Mouse (Mus musculus) limb, embryonic 11.5 days (tissue): ENCODE measurements around the gene Crebbp. TPM values are rescaled to one million over a fixed set of nuclear protein-coding genes. Genes with fewer than 3 reads are reported as not detected.

Source experiments
- ATAC-seq: fragments of 200-750 bp; cut with Nextera tagmentation; 2 replicates; pipeline ENCODE4 v1.8.0; 2017; ENCODE audit warnings: low read depth; ENCODE audit not compliant: insufficient number of reproducible peaks, low FRiP score, low TSS enrichment
- DNase-seq: peaks from one replicate; pipeline ENCODE4 v3.0.0-alpha.2; 2015; ENCODE audit warnings: low spot score
- H3K27ac ChIP-seq: fragments of 300-500 bp; sonication (generic); replicated peaks from 2 replicates; pipeline ENCODE4 v1.5.1; 2014; ENCODE audit warnings: low read depth, mild to moderate bottlenecking, low read length
- H3K27me3 ChIP-seq: fragments of 300-500 bp; sonication (generic); 2 replicates; pipeline ENCODE4 v1.6.1; 2014; ENCODE audit warnings: mild to moderate bottlenecking, low read length, mixed read lengths; ENCODE audit not compliant: control insufficient read depth, insufficient read depth
- H3K36me3 ChIP-seq: fragments of 300-500 bp; sonication (generic); 2 replicates; pipeline ENCODE4 v1.6.1; 2014; ENCODE audit warnings: mild to moderate bottlenecking, low read length, moderate library complexity, mixed read lengths; ENCODE audit not compliant: control insufficient read depth, insufficient read depth
- H3K4me1 ChIP-seq: fragments of 300-500 bp; sonication (generic); 2 replicates; pipeline ENCODE4 v1.6.1; 2014; ENCODE audit warnings: low read length, mixed read lengths; ENCODE audit not compliant: control insufficient read depth, insufficient read depth
- H3K4me2 ChIP-seq: fragments of 300-500 bp; sonication (generic); 2 replicates; pipeline ENCODE4 v1.6.1; 2014; ENCODE audit warnings: low read depth, mild to moderate bottlenecking, moderate library complexity; ENCODE audit not compliant: severe bottlenecking
- H3K4me3 ChIP-seq: fragments of 300-500 bp; sonication (generic); 2 replicates; pipeline ENCODE4 v1.5.1; 2014; ENCODE audit warnings: low read depth, low read length
- H3K9ac ChIP-seq: fragments of 300-500 bp; sonication (generic); 2 replicates; pipeline ENCODE4 v1.6.1; 2014; ENCODE audit warnings: mild to moderate bottlenecking, low read length
- H3K9me3 ChIP-seq: fragments of 300-500 bp; sonication (generic); 2 replicates; pipeline ENCODE4 v1.6.1; 2016; ENCODE audit warnings: low read length; ENCODE audit not compliant: control insufficient read depth
- WGBS: fragments of 180-500 bp; shearing (Covaris S2); extraction: QIAGEN DNeasy Blood & Tissue Kit; methylation state at CpG from one replicate; pipeline ENCODE4 v1.1.7; 2014; 5-methylcytosine and 5-hydroxymethylcytosine counted together
- polyA plus RNA-seq: library from polyadenylated mRNA; unstranded; fragments of >200 nt; fragmentation: Nextera tagmentation; extraction: Ambion mirVana; gene quantifications from 2 replicates; pipeline ENCODE4 v1.2.1, GENCODE M21; 2014

The Crebbp gene
- polyA plus RNA-seq, 1 experiment from 2014 or later, result 42.4 TPM

GRCm38 (mm10) chr16:4190166-4190565 is 23.6 kb downstream of the Crebbp start:
- Histone ChIP-seq H3K4me1 (no peaks in the 10 kb centered on the region), H3K36me3 (no peaks in the 10 kb centered on the region), H3K4me2 (no peak overlapping the region), H3K4me3 (no peak overlapping the region), H3K9ac (no peak overlapping the region), H3K27ac (no peak overlapping the region), H3K9me3 (no peaks in the 10 kb centered on the region), H3K27me3 (no peaks in the 10 kb centered on the region)
- WGBS, result 94% methylated on average over 1 of the region's 1 CpGs
- ATAC-seq (no peak), DNase-seq (no peak)

DNA sequence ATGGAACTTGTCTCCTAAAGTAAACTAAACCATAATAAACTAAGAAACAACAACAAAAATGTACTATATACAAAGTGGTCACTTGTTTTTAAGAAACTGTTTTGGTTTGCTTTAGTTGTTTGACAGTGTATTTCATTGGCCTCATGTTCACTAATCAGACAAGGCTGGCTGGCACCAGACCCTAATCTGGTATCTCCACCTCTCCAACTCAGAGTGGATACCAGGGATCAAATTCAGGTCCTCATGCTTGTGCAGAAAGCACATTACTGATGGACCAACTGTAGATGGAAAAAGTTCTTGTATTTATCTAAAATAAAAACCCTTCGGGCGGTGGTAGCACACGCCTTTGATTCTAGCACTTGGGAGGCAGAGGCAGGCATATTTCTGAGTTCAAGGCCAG is 38.7 kb downstream of the Crebbp start:
- Histone ChIP-seq H3K4me3 (no peak overlapping the region), H3K4me2 (no peak overlapping the region), H3K36me3 (peaks cover 8% of the 10 kb centered on the region; the same call in 1 of the 2 replicates), H3K9ac (no peak overlapping the region), H3K27me3 (no peaks in the 10 kb centered on the region), H3K9me3 (no peaks in the 10 kb centered on the region), H3K27ac (no peak overlapping the region), H3K4me1 (no peaks in the 10 kb centered on the region)
- ATAC-seq (no peak), DNase-seq (no peak)
- 93% methylated on average over 3 of the region's 3 CpGs for WGBS

DNA sequence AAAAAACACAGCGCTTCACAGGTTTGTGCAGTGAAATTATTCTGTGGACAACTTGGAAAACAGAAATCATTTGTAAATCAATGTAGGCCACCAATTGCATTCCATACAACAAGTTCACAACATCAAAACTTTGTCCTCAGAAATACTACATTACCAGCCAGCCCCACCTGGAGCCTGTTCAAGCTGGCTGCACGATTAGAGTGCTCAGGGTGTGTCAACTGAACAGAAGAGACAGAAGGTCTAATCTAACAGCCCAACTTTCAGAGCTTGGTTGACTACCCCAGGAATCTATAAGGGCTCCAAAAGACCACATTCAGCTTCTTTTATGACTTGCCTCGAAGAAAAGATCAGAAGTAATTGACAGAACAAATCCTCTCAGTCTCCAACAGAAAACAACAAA is 44.3 kb downstream of the Crebbp start:
- no peak for ATAC-seq

GRCm38 (mm10) chr16:4168476-4168875 is 45.3 kb downstream of the Crebbp start:
- Histone ChIP-seq H3K27ac (no peak overlapping the region), H3K4me2 (no peak overlapping the region), H3K4me3 (no peak overlapping the region), H3K9ac (no peak overlapping the region), H3K27me3 (no peaks in the 10 kb centered on the region), H3K36me3 (peaks cover 8% of the 10 kb centered on the region), H3K4me1 (no peaks in the 10 kb centered on the region), H3K9me3 (no peaks in the 10 kb centered on the region)
- WGBS, result 94% methylated on average over 1 of the region's 1 CpGs
- ATAC-seq (no peak), DNase-seq (no peak)

More for the DNA sequence above, 44.3 kb downstream of the Crebbp start:
- Histone ChIP-seq H3K4me2 (no peak overlapping the region), H3K27me3 (no peaks in the 10 kb centered on the region), H3K9ac (no peak overlapping the region), H3K9me3 (no peaks in the 10 kb centered on the region), H3K36me3 (peaks cover 8% of the 10 kb centered on the region), H3K27ac (no peak overlapping the region), H3K4me1 (no peaks in the 10 kb centered on the region), H3K4me3 (no peak overlapping the region)
- WGBS, result 87% methylated on average over 3 of the region's 3 CpGs
- DNase-seq, result no peak

DNA sequence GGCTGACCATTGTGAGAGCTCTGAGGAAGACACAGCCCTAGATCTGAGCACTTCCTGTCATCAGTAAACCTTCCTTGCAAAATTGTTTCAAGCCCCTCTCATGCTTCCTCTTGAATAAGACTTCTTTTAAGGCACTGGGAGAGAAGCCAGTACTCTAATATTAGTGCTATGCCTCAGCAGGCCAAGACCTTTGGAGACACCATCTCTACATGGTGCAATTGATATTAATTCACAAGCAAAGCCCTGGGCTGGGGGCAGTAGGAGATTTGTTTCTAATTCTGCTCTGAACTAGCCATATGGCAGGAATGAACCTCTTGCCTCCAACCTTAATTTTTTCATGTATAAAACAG is 52.9 kb downstream of the Crebbp start:
- no peak overlapping the region for H3K27ac ChIP-seq
- no peaks in the 10 kb centered on the region for H3K27me3 ChIP-seq
- H3K4me2 ChIP-seq, result no peak overlapping the region
- H3K36me3 ChIP-seq, result no peaks in the 10 kb centered on the region; the same call in 1 of the 2 replicates
- no peak for ATAC-seq
- no peak for DNase-seq
- H3K9me3 ChIP-seq, result no peaks in the 10 kb centered on the region
- H3K4me3 ChIP-seq, result no peak overlapping the region
- no peak overlapping the region for H3K9ac ChIP-seq
- no peaks in the 10 kb centered on the region for H3K4me1 ChIP-seq

DNA sequence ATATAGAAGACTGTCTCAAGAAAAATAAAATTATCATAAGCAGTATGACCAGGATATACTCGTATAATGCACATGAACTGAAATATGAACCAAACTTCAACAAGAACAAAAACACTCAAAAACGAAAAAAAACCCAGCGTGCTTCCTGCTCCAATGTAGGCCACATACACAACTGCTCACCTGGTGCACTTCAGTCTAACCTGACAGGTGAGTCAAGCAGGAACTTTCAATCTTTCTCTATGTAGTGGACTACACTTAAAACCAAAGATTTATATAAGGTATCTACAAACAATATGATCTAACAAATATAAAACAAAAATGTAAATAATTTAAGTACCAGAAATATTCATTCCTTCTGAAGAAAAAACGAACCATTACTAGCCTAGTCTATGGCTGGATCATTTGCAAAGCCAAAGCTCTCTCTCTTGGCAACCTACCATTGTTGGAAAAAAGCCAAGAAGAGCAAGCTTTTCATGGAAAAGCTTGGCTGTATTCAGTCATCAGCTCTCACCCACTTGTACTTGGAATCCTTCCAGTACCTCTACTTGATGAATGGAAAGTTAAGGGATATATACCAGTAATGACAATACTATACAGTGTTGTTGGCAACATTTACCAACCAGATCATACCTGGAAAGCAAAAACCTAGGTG is 53.4 kb downstream of the Crebbp start:
- Histone ChIP-seq H3K4me3 (no peak overlapping the region), H3K27me3 (no peaks in the 10 kb centered on the region), H3K4me1 (no peaks in the 10 kb centered on the region), H3K9ac (no peak overlapping the region), H3K36me3 (no peaks in the 10 kb centered on the region; the same call in 1 of the 2 replicates), H3K4me2 (no peak overlapping the region), H3K9me3 (no peaks in the 10 kb centered on the region), H3K27ac (no peak overlapping the region)
- DNase-seq (no peak), ATAC-seq (no peak)
- 92% methylated on average over 4 of the region's 4 CpGs for WGBS

DNA sequence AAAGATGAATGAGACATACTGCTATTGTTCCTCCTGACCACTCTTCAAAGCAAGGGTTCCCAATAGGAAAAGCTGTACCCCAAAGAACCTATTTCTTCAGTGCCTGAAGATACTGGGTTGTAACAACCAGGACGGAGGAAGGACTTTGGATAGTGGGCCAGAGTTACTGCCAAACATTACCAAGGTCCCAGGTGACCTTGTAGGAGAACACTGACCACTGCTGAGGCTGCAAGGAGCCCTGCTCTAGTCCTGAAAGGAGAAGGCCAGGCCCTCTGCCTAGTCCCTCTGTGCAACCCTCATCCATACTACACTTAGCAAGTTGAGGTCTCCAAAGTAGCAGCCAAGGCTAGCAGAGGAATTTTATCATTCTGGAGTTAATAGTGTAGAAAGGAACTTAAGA is 60.7 kb downstream of the Crebbp start:
- Histone ChIP-seq H3K9me3 (no peaks in the 10 kb centered on the region), H3K27me3 (no peaks in the 10 kb centered on the region), H3K36me3 (no peaks in the 10 kb centered on the region), H3K4me1 (no peaks in the 10 kb centered on the region), H3K9ac (no peak overlapping the region), H3K27ac (no peak overlapping the region), H3K4me2 (no peak overlapping the region), H3K4me3 (no peak overlapping the region)
- ATAC-seq (no peak), DNase-seq (no peak)
- WGBS, result 94% methylated on average over 1 of the region's 1 CpGs

DNA sequence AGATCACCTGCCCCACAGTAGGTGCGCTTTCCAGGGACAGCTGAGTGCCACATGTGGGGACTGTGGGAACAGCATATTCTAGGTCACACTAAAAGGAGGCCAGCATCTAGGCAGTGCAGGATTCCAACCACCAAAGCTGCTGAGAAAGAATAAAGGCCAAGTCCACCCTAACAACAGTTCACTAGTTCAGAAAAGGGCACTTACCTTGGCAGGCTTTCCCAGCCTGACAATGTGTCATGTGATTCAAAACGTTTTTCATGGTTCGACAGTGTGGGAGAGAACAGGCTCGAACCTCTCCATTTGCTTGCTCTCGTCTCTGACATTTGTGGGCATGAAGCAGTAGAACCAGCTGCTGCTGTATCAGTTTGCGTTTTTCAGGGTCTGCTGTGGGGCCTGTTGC is 75.3 kb downstream of the Crebbp start:
- no peak for DNase-seq
- Histone ChIP-seq H3K4me2 (no peak overlapping the region), H3K4me3 (no peak overlapping the region), H3K4me1 (no peaks in the 10 kb centered on the region), H3K9me3 (no peaks in the 10 kb centered on the region), H3K9ac (no peak overlapping the region), H3K27ac (no peak overlapping the region), H3K27me3 (no peaks in the 10 kb centered on the region), H3K36me3 (no peaks in the 10 kb centered on the region; the same call in 1 of the 2 replicates)
- ATAC-seq, result no peak
- WGBS, result 82% methylated on average over 6 of the region's 6 CpGs

DNA sequence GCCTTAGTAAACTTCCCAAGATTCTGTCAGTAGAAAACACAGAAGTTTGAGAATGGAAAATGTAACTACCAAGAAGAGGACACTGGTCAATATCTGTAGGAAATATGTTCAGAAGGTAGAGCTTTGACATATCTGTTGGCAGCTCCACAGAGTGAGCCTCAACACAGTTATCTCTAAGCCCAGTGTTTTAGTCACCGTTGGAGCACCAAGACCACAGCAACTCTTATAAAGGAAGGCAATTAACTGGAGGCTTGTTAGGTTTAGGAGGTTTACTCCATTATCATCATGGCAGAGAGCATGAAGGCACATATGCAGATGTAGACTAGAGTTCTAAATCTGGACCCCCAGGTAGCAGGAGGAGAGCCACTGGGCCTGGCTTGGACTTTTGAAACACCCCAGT is 80.0 kb downstream of the Crebbp start:
- H3K4me3 ChIP-seq, result no peak overlapping the region
- no peak overlapping the region for H3K9ac ChIP-seq
- WGBS, result 98% methylated on average over 1 of the region's 1 CpGs
- H3K27ac ChIP-seq, result no peak overlapping the region
- H3K9me3 ChIP-seq, result no peaks in the 10 kb centered on the region
- H3K27me3 ChIP-seq, result no peaks in the 10 kb centered on the region
- H3K36me3 ChIP-seq, result no peaks in the 10 kb centered on the region; the same call in 1 of the 2 replicates
- DNase-seq (no peak), ATAC-seq (no peak)
- no peaks in the 10 kb centered on the region for H3K4me1 ChIP-seq
- H3K4me2 ChIP-seq, result no peak overlapping the region
